Mouse (Mus musculus) MEL (cell line): ENCODE measurements at regions not wholly inside any gene's neighbourhood (a gene's known extent, or its start where the extent isn't known, plus 50 kb on each side); places are given as distances from the start of the nearest gene placed in this dataset.

Source experiments
- CTCF ChIP-seq, 3 experiments: IDR thresholded peaks in 2 of 3; conservative IDR thresholded peaks in 1 of 3; 2 replicates each; pipeline ENCODE4 v1.5.1; 2011 to 2012; ENCODE audit warnings: low read length in 3 of 3, low read depth in 2 of 3, mild to moderate bottlenecking in 2 of 3, improper control_type of control experiment in 1 of 3, inconsistent platforms in 1 of 3, mixed read lengths in 1 of 3, moderate library complexity in 1 of 3; ENCODE audit not compliant: control insufficient read depth in 1 of 3, insufficient read depth in 1 of 3, poor library complexity in 1 of 3, severe bottlenecking in 1 of 3
- ELF1 ChIP-seq: IDR thresholded peaks from 2 replicates; pipeline ENCODE4 v1.6.1; 2014; ENCODE audit warnings: low read depth, mild to moderate bottlenecking, inconsistent platforms, low read length, improper control_type of control experiment, moderate library complexity
- GATA1 ChIP-seq: IDR thresholded peaks from 2 replicates; pipeline ENCODE4 v1.6.1; 2011; ENCODE audit warnings: low read depth, low read length, improper control_type of control experiment
- NRF1 ChIP-seq: IDR thresholded peaks from 2 replicates; pipeline ENCODE4 v1.6.1; 2014; ENCODE audit warnings: low read depth, mild to moderate bottlenecking, inconsistent platforms, low read length, improper control_type of control experiment, moderate library complexity; ENCODE audit not compliant: poor library complexity, insufficient read depth, severe bottlenecking
- POLR2A ChIP-seq, 2 experiments: IDR thresholded peaks; 2 replicates each; pipeline ENCODE4 v1.6.1; 2011 to 2012; ENCODE audit warnings: low read length in 2 of 2, mild to moderate bottlenecking in 2 of 2, control low read depth in 1 of 2, improper control_type of control experiment in 1 of 2, low read depth in 1 of 2, moderate library complexity in 1 of 2; ENCODE audit not compliant: control insufficient read depth in 1 of 2, insufficient read depth in 1 of 2, poor library complexity in 1 of 2
- POLR2AphosphoS2 ChIP-seq: IDR thresholded peaks from 2 replicates; pipeline ENCODE4 v1.6.1; 2011; ENCODE audit warnings: low read length, improper control_type of control experiment
- TBP ChIP-seq: IDR thresholded peaks from 2 replicates; pipeline ENCODE4 v1.8.0; 2011; ENCODE audit warnings: low read depth, low read length, improper control_type of control experiment
- USF1 ChIP-seq: IDR thresholded peaks from 2 replicates; pipeline ENCODE4 v1.6.1; 2014; ENCODE audit warnings: low read depth, mild to moderate bottlenecking, inconsistent platforms, low read length, improper control_type of control experiment, moderate library complexity
- ZMIZ1 ChIP-seq: IDR thresholded peaks from 2 replicates; pipeline ENCODE4 v1.6.1; 2012; ENCODE audit warnings: low read depth, mild to moderate bottlenecking, inconsistent platforms, low read length, improper control_type of control experiment, moderate library complexity
- ZNF384 ChIP-seq: IDR thresholded peaks from 2 replicates; pipeline ENCODE4 v1.6.1; 2012; ENCODE audit warnings: low read depth, mild to moderate bottlenecking, inconsistent platforms, low read length, improper control_type of control experiment

DNA sequence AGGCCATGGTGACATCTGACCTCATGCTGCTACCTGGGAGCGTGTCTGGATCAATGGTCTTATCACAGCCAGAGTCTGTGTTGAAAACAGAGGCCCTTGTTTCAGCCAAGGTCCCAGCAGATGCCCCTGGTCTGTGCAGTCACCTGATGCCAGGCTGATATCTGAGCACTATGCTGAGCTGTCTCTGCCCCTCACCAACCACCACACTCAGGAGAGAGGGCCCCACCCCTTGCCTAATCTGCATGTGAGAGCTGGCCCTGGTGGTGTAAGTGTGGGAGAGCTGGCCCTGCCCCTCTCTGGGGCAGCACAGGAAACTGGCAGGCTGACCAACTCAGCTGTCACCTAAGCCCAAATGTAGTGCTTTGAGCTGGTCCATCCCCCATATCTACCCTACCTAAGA lies 210.5 kb upstream of the A1bg start:
- TF ChIP-seq CTCF (IDR thresholded peaks at IDR 0.05 in 2 of 3, conservative IDR thresholded peaks at IDR 0.05 in 1 of 3; ENCODE audit: control insufficient read depth in 1 of 3, insufficient read depth in 1 of 3, low read depth in 2 of 3, low read length in 3 of 3, poor library complexity in 1 of 3, severe bottlenecking in 1 of 3) (no peak), NRF1 (no peak), USF1 (no peak), TBP (no peak), ZNF384 (no peak), GATA1 (no peak), POLR2AphosphoS2 (no peak), ELF1 (no peak), ZMIZ1 (no peak), POLR2A (IDR thresholded peaks at IDR 0.05; ENCODE audit: control insufficient read depth in 1 of 2, insufficient read depth in 1 of 2, low read depth in 1 of 2, low read length in 2 of 2, poor library complexity in 1 of 2) (no peak)
